Mouse (Mus musculus): Measurements from ENCODE around the gene Slc35f1. TPM values are rescaled to one million over a fixed set of nuclear protein-coding genes. Genes with fewer than 3 reads are reported as not detected.

The Slc35f1 gene
- polyA plus RNA-seq, 1 experiment from 2014 or later: 44.5 TPM

DNA sequence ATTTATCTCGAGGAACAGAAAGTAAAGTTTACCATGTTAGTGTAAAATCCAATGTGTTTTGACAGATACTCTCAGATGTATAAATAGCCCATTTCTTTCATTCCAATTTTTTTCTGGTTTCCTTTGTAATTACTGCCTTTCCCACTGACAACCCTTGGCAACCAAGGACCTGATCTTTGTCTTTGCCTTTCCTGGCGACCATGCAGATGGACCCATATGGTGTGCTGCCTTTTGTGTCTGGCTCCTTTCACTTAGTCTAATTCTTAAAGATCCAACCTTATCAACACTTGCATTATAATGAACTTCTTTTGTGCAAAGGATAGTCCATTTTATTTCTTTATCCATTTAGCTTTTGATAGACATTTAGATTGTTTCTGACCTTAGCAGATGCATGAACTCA, 117.5 kb downstream of the Slc35f1 start:
- H3K9me3 ChIP-seq: no peaks in the 10 kb centered on the region

DNA sequence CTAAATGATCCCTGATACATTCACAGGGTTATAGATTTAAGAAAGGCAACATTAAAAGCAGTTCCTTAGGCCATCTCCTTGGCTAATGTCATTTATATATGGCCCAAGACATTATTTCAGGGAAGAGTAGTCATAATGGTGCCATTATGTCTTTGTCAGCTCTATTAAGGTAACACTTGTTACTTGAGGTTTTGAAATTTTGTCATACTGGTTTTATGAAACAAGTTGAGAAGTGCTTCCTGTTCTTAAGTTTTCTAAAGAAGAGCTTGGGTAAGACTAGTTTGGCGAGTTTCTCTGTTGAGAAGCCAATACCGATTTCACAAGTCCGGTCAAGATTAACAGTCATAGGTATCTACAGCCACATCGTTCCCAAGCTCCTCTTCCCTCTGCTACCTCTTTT, 122.5 kb downstream of the Slc35f1 start:
- WGBS: 98% methylated on average over 4 of the region's 4 CpGs
- Histone ChIP-seq H3K4me2 (no peak overlapping the region), H3K27me3 (no peaks in the 10 kb centered on the region), H3K36me3 (no peaks in the 10 kb centered on the region), H3K9ac (no peak overlapping the region), H3K27ac (replicated peaks) (no peak overlapping the region), H3K9me3 (no peaks in the 10 kb centered on the region), H3K4me3 (no peak overlapping the region), H3K4me1 (replicated peaks) (no peaks in the 10 kb centered on the region)
- ATAC-seq (ENCODE audit: low FRiP score, low read depth): no peak

More for the DNA sequence above, 117.5 kb downstream of the Slc35f1 start:
- WGBS: 27% methylated on average over 2 of the region's 2 CpGs
- Histone ChIP-seq H3K4me3 (no peak overlapping the region), H3K4me2 (no peak overlapping the region), H3K27ac (replicated peaks) (no peak overlapping the region), H3K4me1 (replicated peaks) (no peaks in the 10 kb centered on the region), H3K9ac (no peak overlapping the region), H3K36me3 (no peaks in the 10 kb centered on the region), H3K27me3 (no peaks in the 10 kb centered on the region)
- no peak for ATAC-seq (ENCODE audit: low FRiP score, low read depth)

DNA sequence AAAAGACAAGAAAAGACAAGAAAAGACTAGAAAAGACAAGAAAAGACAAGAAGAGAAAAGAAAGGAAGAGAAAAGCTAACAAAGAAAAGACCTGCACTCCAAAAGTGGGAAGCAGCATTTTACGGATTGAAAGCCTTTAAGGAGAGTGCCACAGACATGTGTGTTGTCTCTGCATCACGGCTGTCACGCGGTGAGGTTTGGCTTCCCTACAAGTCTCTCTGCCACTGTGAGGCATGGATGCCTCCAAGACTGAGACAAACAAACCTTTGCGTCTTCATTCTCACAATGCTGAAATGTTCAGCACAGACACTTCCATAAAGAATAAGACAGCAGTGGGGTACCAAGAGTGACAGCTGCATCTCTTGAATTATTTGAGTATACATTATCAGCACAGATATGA, 124.0 kb downstream of the Slc35f1 start:
- no peak overlapping the region for H3K4me3 ChIP-seq
- no peak overlapping the region for H3K4me2 ChIP-seq
- no peak overlapping the region for H3K9ac ChIP-seq
- 77% methylated on average over 5 of the region's 5 CpGs for WGBS
- no peaks in the 10 kb centered on the region for H3K4me1 ChIP-seq (replicated peaks)
- H3K9me3 ChIP-seq: no peaks in the 10 kb centered on the region
- no peaks in the 10 kb centered on the region for H3K27me3 ChIP-seq
- no peak overlapping the region for H3K27ac ChIP-seq (replicated peaks)
- ATAC-seq (ENCODE audit: low FRiP score, low read depth): no peak
- no peaks in the 10 kb centered on the region for H3K36me3 ChIP-seq

DNA sequence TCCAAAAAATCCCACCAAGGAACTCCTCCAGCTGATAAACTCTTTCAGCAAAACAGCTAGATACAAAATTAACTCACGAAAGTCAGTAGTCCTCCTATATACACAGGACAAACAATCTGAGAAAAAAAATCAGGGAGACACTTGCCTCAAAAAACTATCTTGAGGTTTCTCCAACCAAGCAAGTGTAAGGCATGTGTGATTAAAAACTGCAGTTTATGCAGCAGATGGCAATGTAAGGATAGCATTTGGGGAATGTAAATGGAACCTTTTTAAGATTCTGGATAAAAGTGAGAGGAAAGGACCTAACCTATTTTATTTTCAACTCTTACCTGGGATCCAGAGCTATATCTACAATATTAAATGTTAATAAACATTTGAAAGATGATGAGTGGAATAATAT, 129.3 kb downstream of the Slc35f1 start:
- Histone ChIP-seq H3K27me3 (no peaks in the 10 kb centered on the region), H3K9me3 (no peaks in the 10 kb centered on the region), H3K4me2 (no peak overlapping the region), H3K36me3 (no peaks in the 10 kb centered on the region), H3K4me3 (no peak overlapping the region), H3K27ac (replicated peaks) (no peak overlapping the region), H3K4me1 (replicated peaks) (no peaks in the 10 kb centered on the region), H3K9ac (no peak overlapping the region)
- ATAC-seq (ENCODE audit: low FRiP score, low read depth): no peak
- WGBS: 98% methylated on average over 1 of the region's 1 CpGs

DNA sequence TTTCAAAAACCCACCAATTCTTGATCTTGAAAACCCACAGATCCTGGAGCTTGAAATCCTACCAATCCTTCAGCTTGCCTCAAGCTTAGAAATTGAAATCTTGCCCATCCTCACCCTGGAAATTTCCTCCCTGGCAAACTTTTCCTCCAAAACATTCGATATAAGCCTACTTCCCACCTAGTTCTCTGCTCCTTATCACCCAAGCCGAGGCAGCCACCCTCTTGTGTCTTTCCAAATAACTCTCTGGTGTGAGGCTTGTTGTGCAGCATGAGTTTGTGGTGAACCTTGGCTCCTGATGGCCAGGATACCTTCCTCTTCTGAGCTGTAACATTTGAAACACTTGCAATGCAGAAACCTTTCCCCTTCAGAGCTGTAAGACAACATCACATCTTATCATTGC, 132.6 kb downstream of the Slc35f1 start:
- H3K9ac ChIP-seq: no peak overlapping the region
- H3K4me2 ChIP-seq: no peak overlapping the region
- H3K27ac ChIP-seq (replicated peaks): no peak overlapping the region
- no peaks in the 10 kb centered on the region for H3K4me1 ChIP-seq (replicated peaks)
- no peaks in the 10 kb centered on the region for H3K27me3 ChIP-seq
- no peaks in the 10 kb centered on the region for H3K36me3 ChIP-seq
- no peak overlapping the region for H3K4me3 ChIP-seq
- WGBS: 96% methylated on average over 2 of the region's 2 CpGs
- H3K9me3 ChIP-seq: no peaks in the 10 kb centered on the region
- no peak for ATAC-seq (ENCODE audit: low FRiP score, low read depth)

DNA sequence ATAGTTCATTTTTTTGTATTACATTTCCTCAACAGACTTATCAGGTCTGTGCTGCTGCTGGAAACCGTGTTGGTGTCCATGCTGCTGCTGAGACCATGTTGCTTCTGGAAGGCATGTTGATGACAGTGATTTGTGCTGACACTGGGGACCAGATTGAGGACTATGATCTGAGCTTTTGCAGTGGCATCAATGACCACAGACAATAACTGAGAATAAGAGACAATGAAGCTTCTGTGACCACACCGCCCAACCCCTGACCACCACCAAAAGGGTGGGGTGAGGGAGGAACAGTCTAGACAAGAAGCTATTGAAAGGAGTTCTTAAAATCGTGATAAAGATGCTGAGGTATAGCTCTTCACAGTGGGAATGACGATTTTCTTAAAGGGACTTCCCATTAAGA, 135.4 kb downstream of the Slc35f1 start:
- Histone ChIP-seq H3K9me3 (no peaks in the 10 kb centered on the region), H3K27me3 (no peaks in the 10 kb centered on the region), H3K4me2 (no peak overlapping the region), H3K27ac (replicated peaks) (no peak overlapping the region), H3K36me3 (no peaks in the 10 kb centered on the region), H3K4me1 (replicated peaks) (no peaks in the 10 kb centered on the region), H3K4me3 (no peak overlapping the region), H3K9ac (no peak overlapping the region)
- no peak for ATAC-seq (ENCODE audit: low FRiP score, low read depth)
- 90% methylated on average over 4 of the region's 4 CpGs for WGBS

DNA sequence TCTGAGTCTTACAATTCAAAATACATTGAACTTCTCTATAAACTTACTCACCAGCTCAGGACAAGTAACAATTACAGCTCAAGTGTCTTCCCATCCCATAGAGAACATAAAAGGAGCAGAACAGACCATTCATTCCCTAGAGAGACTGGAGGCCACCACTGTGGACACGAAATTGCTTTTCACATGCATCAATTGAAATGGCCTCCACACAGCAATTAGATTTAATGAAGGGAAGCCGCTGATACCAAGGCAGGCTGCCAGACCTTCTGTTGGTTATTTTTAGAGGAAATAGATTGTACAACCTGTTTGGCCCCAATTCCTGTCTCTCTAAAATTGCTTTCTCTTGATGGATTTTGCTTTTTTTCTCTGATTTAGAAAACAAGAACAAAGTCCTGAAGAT, 150.5 kb downstream of the Slc35f1 start:
- ATAC-seq (ENCODE audit: low FRiP score, low read depth): no peak
- H3K4me1 ChIP-seq (replicated peaks): no peaks in the 10 kb centered on the region
- WGBS: 31% methylated on average over 2 of the region's 2 CpGs

DNA sequence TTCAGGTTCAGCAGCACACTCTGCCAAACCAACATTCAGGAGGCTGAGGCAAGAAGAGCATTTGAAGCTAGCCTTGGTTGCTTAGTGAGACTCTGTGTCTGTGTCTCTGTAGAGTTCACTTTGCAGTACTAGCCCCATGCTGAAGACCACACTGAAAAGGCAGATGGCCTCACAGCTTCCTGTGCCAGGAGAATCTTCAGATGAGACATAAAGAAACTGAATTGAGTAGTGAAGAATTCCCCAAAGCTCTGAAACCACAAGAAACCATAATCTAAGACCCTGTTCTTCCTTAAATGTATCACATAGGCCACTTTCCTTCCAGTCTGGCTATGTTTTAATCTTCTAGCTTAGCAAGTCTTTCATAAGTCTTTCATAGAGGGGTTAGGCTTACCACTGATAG, 161.7 kb downstream of the Slc35f1 start:
- H3K9ac ChIP-seq: no peak overlapping the region
- H3K4me3 ChIP-seq: no peak overlapping the region
- H3K4me1 ChIP-seq (replicated peaks): no peaks in the 10 kb centered on the region
- no peaks in the 10 kb centered on the region for H3K36me3 ChIP-seq
- H3K9me3 ChIP-seq: no peaks in the 10 kb centered on the region
- H3K27me3 ChIP-seq: no peaks in the 10 kb centered on the region
- no peak overlapping the region for H3K4me2 ChIP-seq
- no peak overlapping the region for H3K27ac ChIP-seq (replicated peaks)
- no peak for ATAC-seq (ENCODE audit: low FRiP score, low read depth)

More for the DNA sequence above, 150.5 kb downstream of the Slc35f1 start:
- Histone ChIP-seq H3K4me3 (no peak overlapping the region), H3K36me3 (no peaks in the 10 kb centered on the region), H3K9me3 (no peaks in the 10 kb centered on the region), H3K9ac (no peak overlapping the region), H3K27me3 (no peaks in the 10 kb centered on the region), H3K27ac (replicated peaks) (peak overlapping the region; percentile 45; the same call in 1 of the 2 replicates), H3K4me2 (no peak overlapping the region)

DNA sequence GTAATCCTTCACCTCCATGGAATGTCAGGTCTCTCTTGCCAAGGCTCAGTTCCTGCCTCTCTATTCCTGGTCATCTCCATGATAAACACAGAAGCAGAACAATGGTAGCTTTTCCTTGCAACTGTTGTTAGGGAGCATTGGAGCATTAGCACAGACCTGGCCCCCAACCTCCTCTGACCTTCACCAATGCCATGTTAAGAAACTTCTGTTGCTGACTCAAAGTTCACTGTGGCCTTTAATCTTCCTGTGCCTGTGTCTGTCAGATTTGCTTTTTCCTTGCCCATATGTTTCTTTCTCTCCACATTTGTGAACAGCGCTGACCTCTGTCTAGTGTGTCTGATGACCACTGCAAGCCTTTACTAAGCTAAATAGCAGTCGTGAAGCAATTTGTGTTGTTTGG, 170.5 kb downstream of the Slc35f1 start:
- no peak overlapping the region for H3K9ac ChIP-seq
- H3K4me1 ChIP-seq (replicated peaks): 0 out of 2 replicates have a peak, but pooled peaks cover 3% of the 10 kb centered on the region
- no peaks in the 10 kb centered on the region for H3K27me3 ChIP-seq
- H3K36me3 ChIP-seq: no peaks in the 10 kb centered on the region
- no peaks in the 10 kb centered on the region for H3K9me3 ChIP-seq
- H3K27ac ChIP-seq (replicated peaks): no peak overlapping the region
- no peak for ATAC-seq (ENCODE audit: low FRiP score, low read depth)
- 65% methylated on average over 2 of the region's 2 CpGs for WGBS
- H3K4me3 ChIP-seq: no peak overlapping the region
- H3K4me2 ChIP-seq: no peak overlapping the region

DNA sequence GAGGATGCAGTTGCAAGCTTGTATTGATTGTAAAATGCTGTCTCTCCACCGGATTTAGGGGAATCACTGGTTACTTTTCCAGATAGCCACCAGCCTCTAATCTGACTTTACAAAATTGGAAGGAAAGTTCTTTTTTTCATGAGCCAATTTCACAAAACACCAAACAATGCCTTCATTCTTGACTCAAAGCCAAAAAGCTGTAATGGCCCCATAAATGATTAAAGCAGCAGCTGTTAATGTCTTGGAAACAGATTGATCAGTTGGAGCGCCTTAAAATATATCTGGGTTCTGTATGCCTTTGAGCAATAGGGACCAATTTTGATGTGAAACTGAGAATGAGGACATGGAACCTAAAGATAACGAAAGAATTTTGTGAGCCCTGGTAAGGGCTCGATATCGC, 174.6 kb downstream of the Slc35f1 start:
- no peaks in the 10 kb centered on the region for H3K36me3 ChIP-seq
- H3K9me3 ChIP-seq: no peaks in the 10 kb centered on the region
- 69% methylated on average over 5 of the region's 5 CpGs for WGBS
- no peak for ATAC-seq (ENCODE audit: low FRiP score, low read depth)
- H3K4me3 ChIP-seq: no peak overlapping the region
- H3K4me1 ChIP-seq (replicated peaks): 0 out of 2 replicates have a peak, but pooled peaks cover 3% of the 10 kb centered on the region
- H3K4me2 ChIP-seq: no peak overlapping the region
- H3K9ac ChIP-seq: no peak overlapping the region
- H3K27me3 ChIP-seq: no peaks in the 10 kb centered on the region
- H3K27ac ChIP-seq (replicated peaks): no peak overlapping the region

DNA sequence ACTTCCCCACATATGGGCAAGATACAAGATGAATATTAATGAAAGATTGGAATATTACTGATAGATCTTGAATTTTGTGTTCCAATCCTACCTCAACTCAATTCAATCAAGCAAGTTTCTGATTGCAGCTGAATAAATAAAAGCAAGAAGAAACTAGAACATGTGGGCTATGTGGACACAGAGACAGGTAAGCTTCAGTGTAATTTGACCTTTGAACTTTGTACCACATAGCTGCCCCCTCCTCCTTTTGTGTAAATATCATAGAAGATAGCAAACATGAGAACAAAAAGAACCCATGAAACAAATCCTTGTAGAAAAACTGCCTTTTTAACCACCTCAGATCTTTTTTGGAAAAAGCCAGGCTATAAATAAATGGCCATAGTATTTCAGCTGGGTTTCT, 180.8 kb downstream of the Slc35f1 start:
- no peak overlapping the region for H3K27ac ChIP-seq (replicated peaks)
- no peaks in the 10 kb centered on the region for H3K4me1 ChIP-seq (replicated peaks)
- H3K27me3 ChIP-seq: no peaks in the 10 kb centered on the region

DNA sequence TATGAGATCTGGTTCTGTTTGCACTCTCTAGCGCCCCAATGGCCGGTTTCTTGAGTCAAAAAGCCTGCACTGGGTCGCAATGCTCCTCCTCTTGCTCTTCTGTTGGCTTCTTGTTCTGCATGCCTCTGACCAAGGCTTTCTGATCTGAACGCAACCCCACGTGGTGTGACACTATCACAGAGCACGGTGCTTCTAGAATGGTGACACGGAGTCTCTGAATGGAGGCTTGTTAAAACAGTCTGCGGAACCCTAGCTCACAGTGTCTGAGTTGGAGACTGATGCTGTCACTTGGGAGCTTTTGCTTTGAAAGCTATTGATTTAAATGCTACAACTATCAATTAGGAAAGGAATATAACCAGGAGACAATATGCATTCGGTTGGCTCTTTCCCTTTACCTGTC, 183.8 kb downstream of the Slc35f1 start:
- Histone ChIP-seq H3K36me3 (no peaks in the 10 kb centered on the region), H3K9me3 (no peaks in the 10 kb centered on the region), H3K9ac (no peak overlapping the region), H3K27me3 (no peaks in the 10 kb centered on the region), H3K4me2 (no peak overlapping the region), H3K4me1 (replicated peaks) (peaks cover 8% of the 10 kb centered on the region; the same call in 1 of the 2 replicates), H3K4me3 (no peak overlapping the region), H3K27ac (replicated peaks) (no peak overlapping the region)
- 52% methylated on average over 9 of the region's 9 CpGs for WGBS
- ATAC-seq (ENCODE audit: low FRiP score, low read depth): no peak

More for the DNA sequence above, 180.8 kb downstream of the Slc35f1 start:
- no peak for ATAC-seq (ENCODE audit: low FRiP score, low read depth)
- Histone ChIP-seq H3K36me3 (no peaks in the 10 kb centered on the region), H3K4me2 (no peak overlapping the region), H3K9ac (no peak overlapping the region), H3K4me3 (no peak overlapping the region), H3K9me3 (no peaks in the 10 kb centered on the region)

DNA sequence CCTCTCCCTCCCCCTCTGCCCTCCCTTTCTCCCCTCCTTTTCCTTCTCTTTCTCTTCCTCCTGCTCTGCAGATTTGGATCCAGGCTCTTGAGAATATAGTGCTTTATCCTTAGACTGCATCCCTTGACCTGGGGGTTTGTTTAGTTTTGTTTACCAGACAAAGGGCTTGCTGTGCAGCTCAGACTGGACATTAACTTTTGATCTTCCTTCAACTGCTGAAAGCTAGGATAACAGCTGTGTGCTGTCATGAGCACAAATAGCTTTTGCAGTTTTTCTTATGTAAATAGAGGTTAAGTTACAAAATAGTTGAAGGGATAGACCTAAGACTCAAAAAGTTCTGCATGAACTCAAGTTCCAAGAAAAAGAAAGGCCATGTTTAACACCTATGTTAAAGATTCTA, 184.4 kb downstream of the Slc35f1 start:
- no peak overlapping the region for H3K4me3 ChIP-seq
- no peaks in the 10 kb centered on the region for H3K36me3 ChIP-seq
- ATAC-seq (ENCODE audit: low FRiP score, low read depth): no peak
- H3K4me1 ChIP-seq (replicated peaks): peaks cover 8% of the 10 kb centered on the region; the same call in 1 of the 2 replicates
- no peaks in the 10 kb centered on the region for H3K27me3 ChIP-seq
- H3K9me3 ChIP-seq: no peaks in the 10 kb centered on the region
- no peak overlapping the region for H3K27ac ChIP-seq (replicated peaks)
- H3K9ac ChIP-seq: no peak overlapping the region
- no peak overlapping the region for H3K4me2 ChIP-seq
